Mouse (Mus musculus): ENCODE measurements around the gene Zfp472.

Zfp472 gene

GRCm38 (mm10) chr17:32965623-32966290, at the start of gene Zfp472:
TSS of gene Zfp472 (plus strand) at chr17:32965814.
- peak; percentile 83 to 89 for DNase-seq (ENCODE audit: low spot score in 2 of 2)

GRCm38 (mm10) chr17:32916075-32916474, 49.5 kb upstream of the Zfp472 start:
- no peak for DNase-seq (ENCODE audit: low spot score in 2 of 2)

GRCm38 (mm10) chr17:32917131-32917530, 48.5 kb upstream of the Zfp472 start, which contains the start of gene Cyp4f14:
TSS of gene Cyp4f14 (minus strand) at chr17:32917342.
- DNase-seq (ENCODE audit: low spot score in 2 of 2): no peak

- no peak for DNase-seq (ENCODE audit: low spot score in 2 of 2)
Measured at GRCm38 (mm10) chr17:32919123-32919522, 46.5 kb upstream of the Zfp472 start.

- DNase-seq (ENCODE audit: low spot score in 2 of 2): no peak
Measured at GRCm38 (mm10) chr17:32923681-32924080, 41.9 kb upstream of the Zfp472 start.

GRCm38 (mm10) chr17:32924658-32925312, 40.8 kb upstream of the Zfp472 start:
- DNase-seq (ENCODE audit: low spot score in 2 of 2): peak; percentile 53 to 77

- no peak for DNase-seq (ENCODE audit: low spot score in 2 of 2)
Measured at GRCm38 (mm10) chr17:32927803-32928202, 37.8 kb upstream of the Zfp472 start.

GRCm38 (mm10) chr17:32939831-32940230, 25.8 kb upstream of the Zfp472 start:
- no peak for DNase-seq (ENCODE audit: low spot score in 2 of 2)

- DNase-seq (ENCODE audit: low spot score in 2 of 2): no peak
Measured at GRCm38 (mm10) chr17:32943661-32944060, 22.0 kb upstream of the Zfp472 start.

GRCm38 (mm10) chr17:32944402-32945035, 21.1 kb upstream of the Zfp472 start:
- no peak for DNase-seq (ENCODE audit: low spot score in 2 of 2)

- no peak for DNase-seq (ENCODE audit: low spot score in 2 of 2)
Measured at GRCm38 (mm10) chr17:32946716-32947115, 18.9 kb upstream of the Zfp472 start.

- peak; percentile 93 to 95 for DNase-seq (ENCODE audit: low spot score in 2 of 2)
Measured at GRCm38 (mm10) chr17:32947215-32947914, 18.2 kb upstream of the Zfp472 start, which contains the start of gene Cyp4f13. TSS of gene Cyp4f13 (minus strand) at chr17:32947402.

- DNase-seq (ENCODE audit: low spot score in 2 of 2): no peak
Measured at GRCm38 (mm10) chr17:32950136-32950535, 15.5 kb upstream of the Zfp472 start.

GRCm38 (mm10) chr17:32951006-32951405, 14.6 kb upstream of the Zfp472 start:
- no peak for DNase-seq (ENCODE audit: low spot score in 2 of 2)

- DNase-seq (ENCODE audit: low spot score in 2 of 2): peak; percentile 70 to 90
Measured at GRCm38 (mm10) chr17:32951441-32951840, 14.2 kb upstream of the Zfp472 start.

GRCm38 (mm10) chr17:32965253-32965622, 376 bp upstream of the Zfp472 start:
- peak in 1 of 2 experiments; percentile 61 for DNase-seq (ENCODE audit: low spot score in 2 of 2)

- no peak for DNase-seq (ENCODE audit: low spot score in 2 of 2)
Measured at GRCm38 (mm10) chr17:32981361-32981760, 15.7 kb downstream of the Zfp472 start.

- no peak for DNase-seq (ENCODE audit: low spot score in 2 of 2)
Measured at GRCm38 (mm10) chr17:32986301-32986700, 20.7 kb downstream of the Zfp472 start.

- peak in 1 of 2 experiments; percentile 68 for DNase-seq (ENCODE audit: low spot score in 2 of 2)
Measured at GRCm38 (mm10) chr17:32991965-32992698, 26.5 kb downstream of the Zfp472 start.

- DNase-seq (ENCODE audit: low spot score in 2 of 2): peak; percentile 67 to 74
Measured at GRCm38 (mm10) chr17:32992699-32993474, 27.3 kb downstream of the Zfp472 start, which contains the start of gene Zfp952. TSS of gene Zfp952 (plus strand) at chr17:32993129.

All from spleen, postnatal 4 days (tissue).